Mouse (Mus musculus) lung, postnatal 0 days (tissue): ENCODE measurements at regions not wholly inside any gene's neighbourhood (a gene's known extent, or its start where the extent isn't known, plus 50 kb on each side); places are given as distances from the start of the nearest gene placed in this dataset.

ENCODE experiments used
- CTCF ChIP-seq: IDR thresholded peaks from 2 replicates; pipeline ENCODE4 v1.5.1; 2016; ENCODE audit warnings: antibody characterized with exemption, mild to moderate bottlenecking
- EP300 ChIP-seq: IDR thresholded peaks from 2 replicates; pipeline ENCODE4 v1.6.1; 2016; ENCODE audit warnings: antibody characterized with exemption, mild to moderate bottlenecking, control low read depth

DNA sequence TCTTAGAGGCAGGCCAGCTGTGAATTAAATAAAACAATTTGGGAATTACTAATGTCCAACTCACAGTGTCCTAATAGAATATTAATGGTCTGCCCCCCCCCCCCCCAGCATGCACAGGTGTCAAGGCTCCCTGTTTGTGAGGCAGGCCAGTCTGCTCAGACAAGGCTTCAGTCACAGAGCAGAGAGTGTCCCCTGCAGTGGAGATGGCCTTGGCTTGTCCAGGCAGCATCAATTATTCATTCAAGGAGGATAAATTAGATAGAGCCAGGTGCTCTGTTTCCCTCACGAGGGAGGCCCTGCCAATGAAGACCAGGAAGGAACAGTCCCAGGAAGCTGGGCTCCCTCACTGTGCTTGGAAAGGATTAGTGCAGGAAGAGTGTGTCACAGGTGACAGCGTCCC lies 150.5 kb downstream of the Zfp326 start:
- TF ChIP-seq EP300 (no peak), CTCF (no peak)
